Mouse (Mus musculus) layer of hippocampus, adult 2 months (tissue): ENCODE measurements around the gene Apol11a. TPM values are rescaled to one million over a fixed set of nuclear protein-coding genes. Genes with fewer than 3 reads are reported as not detected.
A peak's percentile ranks its signal among the peaks of the same experiment; 100 is the strongest.
"Not testable (repeated sequence)": the region's sequence is repeated elsewhere in the genome, so short reads cannot be mapped to it uniquely, and the experiment has no call there.

Source experiments
- DNase-seq, 2 experiments: peaks; one replicate each; pipeline ENCODE4 v3.0.0; 2022; ENCODE audit warnings: low spot score in 2 of 2
- H3K27ac ChIP-seq: fragments of 200-600 bp; 2 replicates; pipeline ENCODE4 v1.8.1; 2022
- H3K4me3 ChIP-seq: fragments of 200-600 bp; 2 replicates; pipeline ENCODE4 v1.8.1; 2022; ENCODE audit warnings: mild to moderate bottlenecking
- CTCF ChIP-seq: fragments of 200-600 bp; conservative IDR thresholded peaks from 2 replicates; pipeline ENCODE4 v1.8.1; 2022; ENCODE audit warnings: antibody characterized with exemption, mild to moderate bottlenecking, moderate library complexity
- long read RNA-seq, 2 experiments: library from polyadenylated mRNA; stranded (forward); transcript quantifications; one replicate each; pipeline ENCODE4 v2.0.0; 2021; ENCODE audit warnings: borderline mapping rate in 2 of 2
- total RNA-seq, 2 experiments: library from RNA; stranded (reverse); gene quantifications; 2 replicates each; pipeline ENCODE4 v1.2.3; 2021

Apol11a gene
- total RNA-seq = not detected
- long read RNA-seq, experiment 1 = 0 reads
- long read RNA-seq, experiment 2 = 0 reads

DNA sequence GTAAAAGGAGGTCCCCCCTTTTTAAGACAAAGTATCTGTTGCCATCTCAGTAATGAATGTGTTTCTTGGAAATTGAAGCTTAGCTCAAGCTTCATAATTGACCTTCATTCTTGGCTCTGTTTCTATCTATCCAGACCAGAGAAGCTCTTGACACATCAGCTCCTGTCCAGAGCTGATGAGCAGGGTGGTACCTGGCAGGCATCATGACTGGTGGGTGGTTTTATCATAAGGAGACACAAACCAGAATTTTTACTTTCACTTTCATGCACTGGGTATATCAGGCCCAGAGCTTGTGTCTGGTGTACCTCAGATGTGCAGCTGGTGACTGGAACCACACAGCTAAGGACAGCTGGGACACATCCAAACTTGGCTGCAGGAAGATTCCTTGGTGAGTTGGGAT is at the start of gene Apol11a:
Apol11a (plus strand) TSS at position 306 of the 400 bp plus-strand sequence.
- not testable (repeated sequence) for H3K27ac ChIP-seq, H3K4me3 ChIP-seq, DNase-seq

DNA sequence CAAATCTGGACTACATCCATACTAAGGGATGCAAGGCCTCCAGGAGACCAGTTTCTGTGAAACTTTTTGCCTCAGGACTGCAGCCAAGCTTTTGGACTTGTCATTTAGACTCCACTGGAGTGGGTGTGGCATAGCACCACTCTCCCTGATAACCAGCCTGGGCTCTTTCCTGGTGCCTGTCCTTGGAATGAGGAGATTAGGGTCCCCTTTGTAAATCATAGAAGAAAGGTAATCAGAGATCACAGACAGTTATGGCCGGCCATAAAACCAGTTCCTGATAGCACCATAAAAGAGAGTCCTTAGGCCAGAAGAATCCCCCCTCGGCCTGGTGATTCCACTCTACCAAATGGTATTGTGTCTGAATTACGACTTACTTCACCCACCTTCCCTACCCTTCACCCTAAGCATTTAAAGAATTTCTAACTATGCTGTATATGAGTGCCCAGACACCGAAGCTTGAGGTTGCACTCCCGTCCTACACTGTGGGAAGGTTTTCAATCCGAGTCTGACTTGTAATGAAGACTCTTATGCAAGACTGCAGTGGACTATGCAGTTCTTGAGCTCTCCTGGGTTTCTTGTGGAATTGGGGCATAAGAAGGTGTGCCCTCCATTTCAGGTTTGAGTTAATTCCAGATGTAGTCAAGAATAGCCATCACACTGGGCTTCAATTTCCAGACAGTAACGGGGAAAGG is 33.2 kb upstream of the Apol11a start:
- not testable (repeated sequence) for H3K4me3 ChIP-seq, DNase-seq, H3K27ac ChIP-seq

DNA sequence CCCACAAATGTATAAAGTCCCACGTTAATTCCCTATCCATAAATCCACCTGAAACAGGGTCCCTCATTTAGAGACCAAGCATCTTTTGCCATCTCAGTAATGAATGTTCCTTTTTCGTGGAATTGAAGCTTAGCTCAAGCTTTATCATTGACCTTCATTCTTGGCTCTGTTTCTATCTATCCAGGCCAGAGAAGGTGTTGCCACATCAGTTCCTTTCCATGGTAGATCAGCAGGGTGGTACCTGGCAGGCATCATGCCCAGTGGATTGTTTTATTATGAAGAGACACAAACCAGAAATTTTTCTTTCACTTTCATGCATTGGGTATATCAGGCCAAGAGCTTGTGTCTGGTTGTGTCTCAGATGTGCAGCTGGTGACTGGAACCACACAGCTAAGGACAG is 31.4 kb upstream of the Apol11a start, which contains the start of gene Apol10a:
Apol10a (plus strand) TSS at position 355 of the 400 bp plus-strand sequence.
- not testable (repeated sequence) for H3K27ac ChIP-seq, DNase-seq, H3K4me3 ChIP-seq

DNA sequence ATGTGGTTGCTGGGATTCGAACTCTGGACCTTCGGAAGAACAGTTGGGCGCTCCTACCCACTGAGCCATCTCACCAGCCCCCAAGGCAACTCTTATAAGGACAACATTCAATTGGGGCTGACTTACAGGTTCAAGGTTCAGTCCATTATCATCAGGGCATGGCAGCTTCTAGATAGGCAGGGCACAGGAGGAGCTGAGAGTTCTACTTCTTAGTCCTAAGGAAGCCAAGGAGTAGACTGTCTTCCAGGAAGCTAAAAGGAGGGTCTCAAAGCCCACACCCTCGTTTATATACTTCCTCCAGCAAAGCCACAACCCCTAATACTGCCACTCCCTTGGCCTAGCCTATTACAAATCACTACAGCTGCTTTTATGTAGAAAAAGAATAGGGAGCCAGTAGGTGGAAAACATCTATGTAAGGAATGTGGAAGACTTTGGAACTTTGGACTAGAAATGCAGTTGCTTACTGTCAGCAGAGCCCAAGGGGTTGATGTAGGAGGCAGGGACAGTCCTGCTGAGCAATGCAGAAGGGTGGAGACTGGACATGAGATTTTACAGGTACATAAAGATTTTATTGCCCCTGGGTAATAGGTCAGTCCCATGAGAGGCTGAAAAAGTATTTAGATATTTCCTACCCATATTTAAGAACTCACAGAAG is 25.8 kb upstream of the Apol11a start:
- no peak overlapping the region for H3K27ac ChIP-seq
- TF ChIP-seq CTCF = no peak
- no peak for DNase-seq
- no peak overlapping the region for H3K4me3 ChIP-seq

DNA sequence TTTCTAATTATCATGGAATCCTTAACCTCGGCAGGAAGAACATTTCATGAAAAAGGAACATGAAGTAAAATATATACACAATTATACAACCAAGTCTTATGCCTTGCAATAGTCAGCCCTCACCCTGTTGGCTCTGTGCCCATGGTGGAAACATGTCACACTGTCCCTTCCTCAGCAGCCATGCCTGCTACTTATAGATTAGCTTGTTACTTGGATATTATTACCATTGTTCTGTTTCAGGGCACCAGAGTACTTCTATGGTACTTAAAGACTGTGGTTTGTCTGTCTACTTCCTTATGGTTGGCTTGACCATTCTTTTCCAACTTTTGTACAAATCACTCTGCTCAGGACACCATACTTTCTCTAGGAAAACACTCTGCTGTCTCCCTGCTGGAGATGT is 14.9 kb upstream of the Apol11a start:
- DNase-seq, H3K4me3 ChIP-seq, H3K27ac ChIP-seq: not testable (repeated sequence)

DNA sequence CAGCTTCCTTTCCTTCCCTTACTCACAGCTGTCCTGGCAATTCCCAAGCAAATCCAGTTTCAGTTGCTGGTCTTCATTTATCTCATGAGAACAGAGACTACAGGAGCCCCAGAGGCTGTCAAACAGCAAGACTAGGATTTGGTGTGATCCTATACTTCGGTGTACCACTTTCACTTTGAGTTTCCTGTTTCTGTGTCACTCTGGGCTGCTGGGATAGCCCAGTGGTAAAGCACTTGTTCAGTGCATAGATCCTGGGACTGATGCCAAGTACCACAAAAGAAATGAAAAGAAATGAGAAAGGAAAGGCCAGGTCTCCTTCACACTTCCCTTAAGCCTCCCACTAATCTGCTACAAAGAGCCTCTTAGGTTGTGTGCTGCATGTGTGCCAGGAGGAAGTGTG is 13.4 kb upstream of the Apol11a start:
- not testable (repeated sequence) for H3K4me3 ChIP-seq, H3K27ac ChIP-seq, DNase-seq

DNA sequence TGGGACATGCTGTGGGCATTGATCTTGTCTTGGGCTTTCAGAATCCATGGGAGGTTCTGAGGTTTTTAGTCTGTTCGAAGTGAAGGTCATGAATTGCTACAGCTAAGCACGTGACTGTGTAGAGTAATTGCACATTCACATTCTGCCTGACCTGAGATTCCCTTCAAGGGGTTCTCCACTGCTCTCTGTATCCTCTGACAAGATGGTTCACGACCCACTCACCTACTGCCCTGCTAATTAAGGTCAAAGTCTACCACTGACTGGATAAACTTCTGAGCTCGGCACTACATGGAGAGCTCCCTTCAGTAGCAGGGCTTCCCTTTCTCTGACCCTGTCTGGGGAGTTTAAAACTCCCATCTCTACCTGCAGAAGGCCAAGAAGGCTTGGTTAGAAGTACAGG is 12.5 kb downstream of the Apol11a start:
- H3K27ac ChIP-seq, H3K4me3 ChIP-seq, DNase-seq: not testable (repeated sequence)

DNA sequence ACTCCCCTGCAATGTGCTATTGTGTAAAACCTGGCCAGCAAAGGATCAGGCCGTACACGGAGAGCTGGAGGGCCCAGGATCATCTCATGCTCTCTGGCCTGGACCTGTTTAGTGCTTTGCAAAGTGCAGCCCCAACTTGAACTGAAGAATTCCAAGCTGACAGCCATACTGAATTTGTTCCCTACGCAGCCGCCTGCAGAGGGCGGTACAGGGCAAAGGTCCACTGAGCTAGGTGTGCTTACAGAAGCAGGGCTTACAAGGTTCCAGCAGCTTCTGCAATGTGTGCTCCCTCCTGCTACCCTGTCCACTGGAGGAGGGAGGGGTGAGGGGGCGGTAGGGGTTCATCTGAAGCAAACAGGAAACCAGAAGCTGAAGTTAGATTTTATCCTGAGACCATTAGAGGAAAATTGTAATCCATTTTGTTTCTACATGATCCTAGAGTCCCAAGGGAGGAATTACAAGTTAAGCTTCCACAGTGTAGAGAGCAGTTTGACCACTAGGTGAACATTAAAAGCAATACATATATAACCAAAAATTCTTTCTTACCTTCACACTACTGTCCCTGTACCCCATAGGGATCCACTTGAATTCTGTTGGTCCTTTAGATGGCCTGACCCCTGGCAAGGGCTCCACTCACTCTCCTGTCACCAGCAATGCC is 15.2 kb downstream of the Apol11a start:
- H3K27ac ChIP-seq, H3K4me3 ChIP-seq: not testable (repeated sequence)
- peak; percentile 63 for TF ChIP-seq CTCF
- peak; percentile 2 to 47 for DNase-seq

DNA sequence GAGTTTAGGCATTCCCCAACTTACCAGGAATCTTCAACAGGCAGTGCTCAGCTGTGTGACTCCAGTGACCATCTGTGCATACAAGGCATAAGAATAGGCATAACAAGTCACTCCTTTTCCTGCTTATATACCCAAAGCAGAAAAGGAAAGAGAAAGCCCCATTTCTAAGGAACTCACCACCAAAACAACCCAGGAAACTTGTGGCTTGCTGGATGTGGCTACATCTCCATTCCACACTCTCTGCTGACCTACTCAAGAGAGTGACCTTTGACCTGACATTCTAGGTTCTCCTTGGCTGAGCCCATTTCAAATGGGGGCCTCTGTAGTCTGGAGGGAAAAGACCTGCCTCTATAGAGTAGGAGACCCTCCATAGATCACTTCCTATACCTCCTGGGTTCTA is 25.1 kb downstream of the Apol11a start, which contains the start of gene Apol7c:
Apol7c (minus strand) TSS at position 101 of the 400 bp plus-strand sequence.
- no peak for TF ChIP-seq CTCF
- DNase-seq = no peak
- Histone ChIP-seq H3K4me3 (no peak within 1 kb of the TSS), H3K27ac (no peak within 1 kb of the TSS)

DNA sequence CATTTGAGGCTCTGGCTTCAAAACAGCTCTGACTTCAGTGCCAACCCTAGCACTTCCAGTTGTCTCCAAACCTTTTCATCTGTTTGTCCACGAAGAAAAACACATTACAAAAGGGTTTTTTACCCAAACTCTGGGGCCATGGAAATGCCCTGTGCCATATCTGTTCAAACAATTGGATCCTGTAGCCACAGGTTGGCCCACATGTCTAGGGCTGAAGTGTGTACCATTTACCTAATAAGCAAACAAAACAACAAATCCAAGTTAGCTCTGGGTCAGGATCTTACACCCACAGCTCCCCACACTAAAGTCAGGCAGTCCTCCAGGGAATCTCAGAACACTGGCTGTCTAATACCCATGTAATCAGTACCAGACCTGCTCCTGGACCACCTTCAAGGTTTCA is 31.1 kb downstream of the Apol11a start:
- H3K4me3 ChIP-seq, DNase-seq: not testable (repeated sequence)

DNA sequence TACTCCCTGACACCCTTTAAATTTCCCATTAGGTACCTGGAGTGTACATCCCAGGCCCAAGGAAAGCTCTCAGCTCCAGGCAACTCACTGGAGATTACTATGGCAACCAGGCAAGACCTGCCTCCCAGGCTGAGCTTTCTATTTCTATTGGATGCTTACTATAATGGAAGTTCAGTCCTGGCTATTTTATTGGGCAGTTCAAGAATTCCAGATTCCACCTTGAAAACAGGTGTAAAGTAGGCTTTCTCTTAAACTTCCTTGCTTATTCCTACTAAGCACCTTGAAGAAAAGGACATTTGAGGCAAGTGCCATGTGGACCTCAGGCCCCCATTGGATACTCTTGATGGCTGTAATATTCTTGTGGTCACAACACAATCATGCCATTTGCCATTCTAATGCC is 53.7 kb downstream of the Apol11a start, which contains the start of gene 1700025B11Rik:
1700025B11Rik (minus strand) TSS at position 101 of the 400 bp plus-strand sequence.
- TF ChIP-seq CTCF = no peak
- H3K27ac ChIP-seq = no peak within 1 kb of the TSS
- no peak for DNase-seq
- H3K4me3 ChIP-seq = no peak within 1 kb of the TSS

More for the DNA sequence above, 31.1 kb downstream of the Apol11a start:
- not testable (repeated sequence) for H3K27ac ChIP-seq

DNA sequence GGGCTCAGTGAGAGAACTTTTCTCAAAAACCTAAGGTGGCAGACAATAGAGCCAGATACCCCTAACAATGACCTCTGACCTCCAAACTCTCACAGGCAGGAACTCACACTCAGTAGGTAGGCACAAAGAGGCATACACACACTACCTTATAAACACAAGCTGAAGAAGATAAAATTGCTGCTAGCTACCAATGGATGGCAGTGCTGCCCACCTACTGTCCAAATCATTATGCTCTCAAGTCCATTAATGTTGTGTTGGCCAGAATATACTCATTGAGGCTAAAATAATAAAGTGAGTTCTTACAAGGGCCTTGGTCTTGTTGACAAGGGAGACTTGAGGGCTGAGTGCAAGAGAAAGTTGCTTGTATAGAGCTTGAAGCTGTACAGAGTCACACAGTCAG is 55.1 kb downstream of the Apol11a start:
- DNase-seq = no peak
- Histone ChIP-seq H3K27ac (no peak overlapping the region), H3K4me3 (no peak overlapping the region)
- peak; percentile 64 for TF ChIP-seq CTCF

Other genes starting within 250 kb of the Apol11a start
- gene Rbfox2, start 201.3 kb upstream of the Apol11a start, total RNA-seq = 100 to 1,000 TPM; 243 TPM
- gene Apol7a, start 109.2 kb upstream of the Apol11a start, total RNA-seq = not detected
- gene Apol9a, start 97.1 kb upstream of the Apol11a start, total RNA-seq = not detected
- gene Apol7b, start 60.8 kb upstream of the Apol11a start, total RNA-seq = not detected
- not detected for gene Apol10a, start 31.2 kb upstream of the Apol11a start, total RNA-seq
- gene Apol7c, start 25.0 kb downstream of the Apol11a start, total RNA-seq = not detected
- gene 1700025B11Rik, start 53.6 kb downstream of the Apol11a start, total RNA-seq = not detected
- gene Apol10b, start 87.9 kb downstream of the Apol11a start, total RNA-seq = not detected
- gene Gm36245, start 91.0 kb downstream of the Apol11a start, total RNA-seq = not detected
- not detected for gene Apol11b, start 135.0 kb downstream of the Apol11a start, total RNA-seq
- not detected for gene Apol7e, start 190.6 kb downstream of the Apol11a start, total RNA-seq
- gene Apol9b, start 220.8 kb downstream of the Apol11a start, total RNA-seq = not detected
- 1 to 10 TPM; 5.7 to 7.4 TPM for gene Apol8, start 248.7 kb downstream of the Apol11a start, total RNA-seq